In the genomic region with DNA sequence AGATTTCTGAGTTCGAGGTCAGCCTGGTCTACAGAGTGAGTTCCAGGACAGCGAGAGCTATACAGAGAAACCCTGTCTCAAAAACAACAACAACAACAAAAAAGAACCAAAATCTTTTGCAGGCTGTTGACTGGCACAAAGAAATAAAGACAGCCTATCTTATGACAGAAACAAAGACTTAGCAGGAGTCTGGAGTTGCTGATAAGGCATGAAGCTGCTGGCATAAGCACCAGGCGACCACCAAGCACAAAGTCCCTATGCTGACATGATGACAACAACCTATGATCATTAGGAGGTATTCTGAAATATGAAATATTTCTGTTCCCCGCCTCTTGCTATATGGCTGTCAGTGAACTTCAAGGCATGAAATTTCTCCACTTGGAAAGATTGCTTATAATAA, we compare ENCODE assay signal across 18 mouse cellular contexts. TPM values are rescaled to one million over a fixed set of nuclear protein-coding genes. Genes with fewer than 3 reads are reported as not detected.
DNase-seq lines count a peak whose midpoint lies in the region; ATAC-seq and TF ChIP-seq lines count a peak whose summit lies in the region.
"Had no signal": no experiment of that assay in that cellular context is flagged by ENCODE, and none has a peak within 500 bp of the region (broad histone marks: within the 10 kb centered on the region; RNA-seq: fewer than 3 reads in every experiment).

No protein-coding gene starts in this region.

- H3K9me3 ChIP-seq in liver, embryonic 11.5 days (ENCODE audit: control insufficient read depth, low read length): no peaks in the 10 kb centered on the region
- H3K9me3 ChIP-seq in liver, embryonic 14.5 days (ENCODE audit: control insufficient read depth, low read length): no peaks in the 10 kb centered on the region
- H3K9me3 ChIP-seq: embryonic facial prominence, embryonic 13.5 days; forebrain, embryonic 12.5 days; heart, embryonic 13.5 days had no signal

- TF ChIP-seq EP300 in liver, embryonic 14.5 days (IDR thresholded peaks at IDR 0.05; ENCODE audit: low read depth): peak; percentile 59

- TF ChIP-seq CTCF in liver, embryonic 14.5 days (IDR thresholded peaks at IDR 0.05; ENCODE audit: low read depth): no peak

- WGBS in liver, embryonic 11.5 days: 61% methylated on average over 4 of the region's 4 CpGs
- 22% methylated on average over 4 of the region's 4 CpGs for WGBS in liver, embryonic 14.5 days (ENCODE audit: insufficient replicate concordance)

- no peaks in the 10 kb centered on the region for H3K36me3 ChIP-seq in liver, embryonic 11.5 days (ENCODE audit: control insufficient read depth, insufficient read depth, low read length)
- no peaks in the 10 kb centered on the region for H3K36me3 ChIP-seq in liver, embryonic 14.5 days (replicated peaks; ENCODE audit: control insufficient read depth, insufficient read depth, low read depth)
- H3K36me3 ChIP-seq: embryonic facial prominence, embryonic 13.5 days; forebrain, embryonic 12.5 days; heart, embryonic 13.5 days had no signal

- H3K4me3 ChIP-seq in liver, embryonic 11.5 days (ENCODE audit: low read depth, low read length): no peak overlapping the region
- no peak overlapping the region for H3K4me3 ChIP-seq in liver, embryonic 14.5 days (ENCODE audit: insufficient read depth in 1 of 2, low read depth in 2 of 2, low read length in 2 of 2)
- H3K4me3 ChIP-seq: embryonic facial prominence, embryonic 13.5 days; forebrain, embryonic 12.5 days; heart, embryonic 13.5 days had no signal

- no peaks in the 10 kb centered on the region for H3K4me1 ChIP-seq in liver, embryonic 11.5 days (replicated peaks; ENCODE audit: control insufficient read depth, insufficient read depth, low read length)
- H3K4me1 ChIP-seq in liver, embryonic 14.5 days (replicated peaks; ENCODE audit: control insufficient read depth in 2 of 2, insufficient read depth in 2 of 2, low read length in 1 of 2): peaks cover 3 to 10% of the 10 kb centered on the region in 2 experiments; a peak in 3 of 4 replicates
- H3K4me1 ChIP-seq: embryonic facial prominence, embryonic 13.5 days; forebrain, embryonic 12.5 days; heart, embryonic 13.5 days had no signal

- peak overlapping the region; percentile 46 for H3K4me2 ChIP-seq in liver, embryonic 11.5 days
- peak overlapping the region; percentile 47 for H3K4me2 ChIP-seq in liver, embryonic 14.5 days (ENCODE audit: low read depth)
- H3K4me2 ChIP-seq: embryonic facial prominence, embryonic 13.5 days; forebrain, embryonic 12.5 days; heart, embryonic 13.5 days had no signal

- H3K27ac ChIP-seq in liver, embryonic 11.5 days (ENCODE audit: low read depth, low read length): peak overlapping the region; percentile 70
- no peak overlapping the region for H3K27ac ChIP-seq in liver, embryonic 14.5 days
- H3K27ac ChIP-seq: embryonic facial prominence, embryonic 13.5 days; forebrain, embryonic 12.5 days; heart, embryonic 13.5 days had no signal

- ATAC-seq in liver, embryonic 11.5 days (replicated peaks; ENCODE audit: low FRiP score): peak; percentile 75
- peak; percentile 63; the same call in 1 of the 2 replicates for ATAC-seq in liver, embryonic 14.5 days (ENCODE audit: insufficient read depth)
- peak; percentile 69 for ATAC-seq in megakaryocyte progenitor cell, adult 5-6 weeks (replicated peaks; ENCODE audit: poor library complexity)
- ATAC-seq in activated CD4-positive, CD25-positive, alpha-beta regulatory T cell, adult 4 months: no peak
- ATAC-seq: hindbrain, embryonic 16.5 days had no signal

- DNase-seq in liver, embryonic 11.5 days (ENCODE audit: low spot score): no peak
- DNase-seq in liver: no peak
- DNase-seq in liver, embryonic 14.5 days (ENCODE audit: low read depth in 3 of 3, low spot score in 3 of 3): no peak
- DNase-seq in cerebellum, adult 9-11 months: no peak
- DNase-seq: adrenal gland, postnatal 10 days; cerebellum, adult 11 months; cerebellum, adult 8-10 months; gastrocnemius, postnatal 36 days; heart, adult 11 months; heart, postnatal 36 days had no signal

- H3K9ac ChIP-seq in liver, embryonic 11.5 days (ENCODE audit: low read depth, low read length): no peak overlapping the region
- H3K9ac ChIP-seq in liver, embryonic 14.5 days (replicated peaks): no peak overlapping the region
- H3K9ac ChIP-seq: embryonic facial prominence, embryonic 13.5 days; forebrain, embryonic 12.5 days; heart, embryonic 13.5 days had no signal

- no peaks in the 10 kb centered on the region for H3K27me3 ChIP-seq in liver, embryonic 11.5 days (replicated peaks; ENCODE audit: control insufficient read depth, insufficient read depth, low read length)
- no peaks in the 10 kb centered on the region for H3K27me3 ChIP-seq in liver, embryonic 14.5 days (ENCODE audit: control insufficient read depth, insufficient read depth, low read length)
- H3K27me3 ChIP-seq: embryonic facial prominence, embryonic 13.5 days; forebrain, embryonic 12.5 days; heart, embryonic 13.5 days had no signal

RNA-seq across cellular contexts. Expression of a gene that starts 15.5 kb away (rescaled TPM):
- polyA plus RNA-seq in liver, embryonic 11.5 days (2014; fragmentation: Nextera tagmentation; extraction: Ambion mirVana): 0.26 and 0.53 TPM in 2 replicates
- 0.02 and 0.36 TPM in 2 replicates for polyA plus RNA-seq in liver, embryonic 14.5 days (2012; rRNA removed)
- polyA plus RNA-seq in liver, embryonic 14.5 days (2014; fragmentation: Nextera tagmentation; extraction: Ambion mirVana): 0.09 TPM in 1 of 2 replicates, not detected in the other
- 0.22 TPM in 1 of 2 replicates, not detected in the other for total RNA-seq in megakaryocyte progenitor cell, adult 5-6 weeks (2015)
- not detected in 2 replicates for total RNA-seq in megakaryocyte progenitor cell, adult 5-6 weeks (2017)
- not detected for polyA plus RNA-seq in activated CD4-positive, CD25-positive, alpha-beta regulatory T cell, adult 4 months (2017; shearing (Covaris generic))
- total RNA-seq: gastrocnemius, adult 8-10 months; gastrocnemius, postnatal 36 days; heart, postnatal 36 days had no signal
- polyA plus RNA-seq: heart, postnatal 0 days had no signal

RNA-seq across cellular contexts. Expression of a gene that starts 16.0 kb away (rescaled TPM):
- polyA plus RNA-seq in liver, embryonic 11.5 days (2014; fragmentation: Nextera tagmentation; extraction: Ambion mirVana): 107 and 110 TPM in 2 replicates
- polyA plus RNA-seq in liver, embryonic 14.5 days (2012; rRNA removed): 10.7 and 14.9 TPM in 2 replicates
- polyA plus RNA-seq in liver, embryonic 14.5 days (2014; fragmentation: Nextera tagmentation; extraction: Ambion mirVana): 45.0 and 52.3 TPM in 2 replicates
- total RNA-seq in megakaryocyte progenitor cell, adult 5-6 weeks (2015): 52.5 and 59.4 TPM in 2 replicates
- total RNA-seq in megakaryocyte progenitor cell, adult 5-6 weeks (2017): 79.3 and 80.0 TPM in 2 replicates
- polyA plus RNA-seq in activated CD4-positive, CD25-positive, alpha-beta regulatory T cell, adult 4 months (2017; shearing (Covaris generic)): 10 to 100 TPM; 22.6 to 25.4 TPM

RNA-seq across cellular contexts. Expression of a gene that starts 51.8 kb away (rescaled TPM):
- polyA plus RNA-seq in liver, embryonic 11.5 days (2014; fragmentation: Nextera tagmentation; extraction: Ambion mirVana): 28.6 and 32.9 TPM in 2 replicates
- polyA plus RNA-seq in liver, embryonic 14.5 days (2012; rRNA removed): 6.2 and 10.4 TPM in 2 replicates
- 7.5 and 9.8 TPM in 2 replicates for polyA plus RNA-seq in liver, embryonic 14.5 days (2014; fragmentation: Nextera tagmentation; extraction: Ambion mirVana)
- 22.8 and 29.0 TPM in 2 replicates for total RNA-seq in megakaryocyte progenitor cell, adult 5-6 weeks (2015)
- total RNA-seq in megakaryocyte progenitor cell, adult 5-6 weeks (2017): 9.1 and 14.2 TPM in 2 replicates
- polyA plus RNA-seq in activated CD4-positive, CD25-positive, alpha-beta regulatory T cell, adult 4 months (2017; shearing (Covaris generic)): 1 to 10 TPM; 6.5 to 8.6 TPM
